Mouse (Mus musculus): ENCODE measurements around the gene Dnah17.

Gene Dnah17

GRCm38 (mm10) chr11:117993190-117994175 lies 137.0 kb downstream of the Dnah17 start:
- no peak for DNase-seq

GRCm38 (mm10) chr11:117991502-117992470 lies 138.6 kb downstream of the Dnah17 start:
- no peak for DNase-seq

- no peak for DNase-seq
Measured at GRCm38 (mm10) chr11:117989926-117990325, 140.5 kb downstream of the Dnah17 start.

- no peak for DNase-seq
Measured at GRCm38 (mm10) chr11:117989241-117989640, 141.2 kb downstream of the Dnah17 start.

- no peak for DNase-seq
Measured at GRCm38 (mm10) chr11:117987968-117988367, 142.5 kb downstream of the Dnah17 start.

GRCm38 (mm10) chr11:117987032-117987451 lies 143.4 kb downstream of the Dnah17 start:
- no peak for DNase-seq

GRCm38 (mm10) chr11:117986126-117987031 lies 144.1 kb downstream of the Dnah17 start, which contains the start of gene Pgs1:
Gene Pgs1 (plus strand): TSS chr11:117986292.
- DNase-seq: peak; percentile 91 to 95

- no peak for DNase-seq
Measured at GRCm38 (mm10) chr11:117983770-117984169, 146.7 kb downstream of the Dnah17 start.

GRCm38 (mm10) chr11:117982426-117982825 lies 148.0 kb downstream of the Dnah17 start:
- DNase-seq: no peak

GRCm38 (mm10) chr11:117979388-117979787 lies 151.0 kb downstream of the Dnah17 start:
- DNase-seq: no peak

GRCm38 (mm10) chr11:117977694-117978360 lies 152.6 kb downstream of the Dnah17 start:
- DNase-seq: no peak

GRCm38 (mm10) chr11:117976081-117976582 lies 154.3 kb downstream of the Dnah17 start:
- DNase-seq: peak; percentile 61 to 65

GRCm38 (mm10) chr11:117975211-117975967 lies 155.0 kb downstream of the Dnah17 start:
- no peak for DNase-seq

GRCm38 (mm10) chr11:117974327-117975125 lies 155.9 kb downstream of the Dnah17 start:
- no peak for DNase-seq

GRCm38 (mm10) chr11:117973569-117973968 lies 156.9 kb downstream of the Dnah17 start:
- DNase-seq: no peak

GRCm38 (mm10) chr11:117972656-117973558 lies 157.5 kb downstream of the Dnah17 start:
- no peak for DNase-seq

Data from cerebellum, adult 18-20 months (tissue).